Mouse (Mus musculus) 3T3-L1 (cell line): ENCODE data around the gene Aak1.

Experiments used
- DNase-seq: peaks from one replicate; pipeline ENCODE4 v3.0.0-alpha.2; 2015; ENCODE audit warnings: low read depth, low spot score

Gene Aak1

DNA sequence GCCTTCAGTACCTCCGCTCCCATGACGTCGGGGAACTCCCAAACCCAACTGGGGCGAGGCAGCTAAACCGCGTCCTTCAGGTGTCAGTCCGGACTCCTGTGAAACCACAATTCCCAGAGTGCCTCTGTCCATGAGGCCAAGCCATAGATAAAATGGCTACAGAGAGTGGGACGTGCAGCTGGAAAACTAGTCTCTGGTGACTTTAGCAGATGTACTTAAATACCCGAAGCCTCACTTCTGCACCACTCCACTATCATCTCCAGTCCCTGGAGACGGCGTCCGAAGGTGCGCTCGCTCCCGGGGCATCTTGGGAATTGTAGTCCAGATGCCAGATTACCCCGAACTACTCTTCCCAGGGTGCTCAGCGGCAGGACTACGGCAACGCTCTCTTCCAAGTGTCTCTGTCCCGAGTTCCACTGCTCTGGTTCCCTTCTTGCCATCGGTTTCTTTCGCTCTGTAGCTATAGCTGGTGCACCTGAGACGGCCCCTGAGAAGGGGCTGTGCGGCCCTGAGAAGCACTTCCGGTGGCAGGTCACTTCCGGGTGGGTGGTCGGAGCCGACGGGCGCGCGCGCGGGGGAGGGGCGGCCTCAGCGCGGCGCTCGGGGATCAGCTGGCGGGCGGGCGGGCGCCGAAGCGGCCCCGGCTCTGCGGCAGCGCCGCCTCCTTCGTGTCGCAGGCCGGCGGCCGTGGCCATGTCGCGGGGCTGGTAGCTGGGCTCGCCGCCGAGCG, at the start of gene Aak1:
Aak1 (plus strand) TSS at position 603 of the 730 bp plus-strand sequence.
- peak; percentile 90 for DNase-seq

DNA sequence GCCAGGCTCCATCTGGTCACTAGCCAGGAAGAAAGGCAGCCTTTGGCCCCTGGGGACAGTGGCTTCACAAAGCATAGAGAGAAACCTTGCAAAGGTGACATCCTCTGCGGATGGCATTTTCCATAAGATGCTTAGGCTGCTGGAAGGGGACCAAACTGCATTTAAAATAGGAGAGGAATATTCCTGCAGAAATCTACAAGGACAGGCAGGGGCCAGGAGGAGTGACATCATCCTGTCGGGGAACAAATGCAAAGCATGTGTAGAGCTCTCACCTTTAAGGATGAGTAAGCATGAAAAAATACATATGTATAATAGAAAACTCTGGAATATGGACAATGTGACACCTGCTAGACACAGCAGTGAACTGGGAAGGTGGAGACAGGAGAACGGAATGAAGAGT, 48.9 kb upstream of the Aak1 start:
- DNase-seq = no peak

DNA sequence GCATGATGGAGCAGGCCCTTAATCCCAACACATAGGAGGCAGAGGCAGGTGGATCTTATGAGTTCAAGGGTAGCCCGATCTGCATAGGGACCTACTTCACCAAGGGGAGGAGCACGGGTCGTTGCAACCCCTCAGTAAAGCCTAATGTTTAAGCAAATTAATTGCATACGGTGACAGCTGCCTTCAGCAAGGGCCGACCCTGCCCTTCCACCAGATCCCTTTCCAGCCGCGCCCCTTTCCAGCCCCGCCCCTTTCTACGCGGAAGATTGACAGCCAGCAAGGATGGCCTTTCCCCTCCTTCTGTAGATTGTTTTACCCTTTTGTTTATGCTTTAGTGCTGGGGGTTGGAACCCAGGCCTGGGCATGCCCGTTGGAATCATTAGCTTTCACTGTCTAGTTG, 47.9 kb upstream of the Aak1 start:
- no peak for DNase-seq

DNA sequence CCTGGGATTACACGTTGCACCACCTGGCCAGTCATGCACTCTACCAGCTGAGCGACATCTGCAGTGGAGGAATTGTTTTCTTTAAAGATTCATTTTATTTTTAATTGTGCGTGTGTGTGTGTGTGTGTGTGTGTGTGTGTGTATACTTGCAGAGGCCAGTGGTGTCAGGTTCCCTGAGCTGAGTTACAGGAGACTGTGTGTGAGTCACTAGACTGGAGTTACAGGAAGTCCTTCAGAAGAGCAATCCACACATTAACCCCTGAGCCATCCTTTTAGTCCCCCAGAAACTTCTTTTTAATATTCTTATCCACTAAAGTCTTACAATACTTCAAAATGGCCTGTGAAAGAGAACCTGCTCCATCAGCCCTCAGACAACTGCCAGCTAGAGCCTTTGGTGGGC, 44.7 kb upstream of the Aak1 start:
- DNase-seq = peak; percentile 64

DNA sequence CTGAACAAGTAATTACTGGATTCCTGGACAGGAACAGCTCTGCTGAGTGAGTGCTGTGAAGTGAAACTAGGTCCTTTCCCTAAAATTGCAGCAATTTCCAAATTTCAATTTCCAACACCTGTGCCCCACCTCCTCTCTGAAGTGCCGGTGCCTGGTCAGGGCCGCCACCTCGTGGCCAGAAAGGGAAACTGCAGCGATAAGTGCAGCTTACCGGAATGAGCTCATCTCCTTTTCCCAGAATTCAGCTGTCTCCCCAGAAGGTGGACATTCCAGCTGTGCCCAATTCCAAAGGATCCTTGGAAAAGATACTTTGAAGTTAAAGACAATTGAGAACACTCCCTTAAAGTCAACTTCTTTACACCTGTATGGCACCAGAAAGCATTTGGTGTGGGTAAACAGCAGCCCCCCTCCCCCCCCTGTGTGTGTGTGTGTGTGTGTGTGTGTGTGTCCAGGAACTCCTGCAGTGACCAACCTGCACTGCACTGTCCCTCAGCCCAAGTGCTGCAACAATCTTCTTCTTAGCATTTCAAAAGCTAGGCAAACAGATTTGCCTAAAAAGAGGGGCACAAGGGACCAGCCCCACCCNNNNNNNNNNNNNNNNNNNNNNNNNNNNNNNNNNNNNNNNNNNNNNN, 42.7 kb upstream of the Aak1 start:
- peak; percentile 86 for DNase-seq

DNA sequence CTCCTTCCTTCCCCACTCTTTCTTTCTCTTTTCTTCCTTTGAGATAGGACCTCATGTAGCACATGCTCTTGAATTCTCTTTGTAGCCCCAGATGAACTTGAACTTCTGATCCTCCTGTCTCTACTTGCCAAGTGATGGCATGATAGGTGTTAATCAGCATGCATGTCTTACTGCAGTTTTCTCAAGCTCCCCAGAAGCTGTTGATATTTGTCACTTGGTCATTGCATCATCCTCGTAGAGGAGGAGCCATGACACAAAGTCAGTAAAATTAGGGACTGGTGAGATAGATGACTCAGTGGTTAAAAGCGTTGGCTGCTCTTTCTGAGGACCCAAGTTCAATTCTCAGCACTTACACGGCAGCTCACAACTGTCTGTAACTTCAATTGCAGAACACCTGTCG, 36.4 kb upstream of the Aak1 start:
- no peak for DNase-seq

DNA sequence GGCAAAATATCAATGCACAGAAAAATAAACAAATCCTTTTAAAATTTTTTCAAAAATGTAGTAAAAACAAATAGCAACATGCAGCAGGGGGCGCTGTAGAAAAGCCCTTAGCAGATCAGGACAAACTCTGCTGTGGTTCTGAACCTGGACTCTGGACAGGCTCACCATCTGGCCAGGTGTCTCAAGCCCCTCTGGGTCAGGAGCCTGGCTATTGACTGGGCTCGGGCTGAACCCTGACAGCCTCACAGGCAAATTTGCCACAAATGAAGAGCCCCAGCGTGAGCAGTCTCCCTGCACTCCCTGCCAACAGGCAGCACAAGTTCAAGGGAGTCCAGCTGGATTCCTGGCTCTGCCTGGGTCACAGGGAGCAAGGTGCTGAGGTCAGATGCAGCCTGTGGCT, 36.0 kb upstream of the Aak1 start:
- peak; percentile 79 for DNase-seq

DNA sequence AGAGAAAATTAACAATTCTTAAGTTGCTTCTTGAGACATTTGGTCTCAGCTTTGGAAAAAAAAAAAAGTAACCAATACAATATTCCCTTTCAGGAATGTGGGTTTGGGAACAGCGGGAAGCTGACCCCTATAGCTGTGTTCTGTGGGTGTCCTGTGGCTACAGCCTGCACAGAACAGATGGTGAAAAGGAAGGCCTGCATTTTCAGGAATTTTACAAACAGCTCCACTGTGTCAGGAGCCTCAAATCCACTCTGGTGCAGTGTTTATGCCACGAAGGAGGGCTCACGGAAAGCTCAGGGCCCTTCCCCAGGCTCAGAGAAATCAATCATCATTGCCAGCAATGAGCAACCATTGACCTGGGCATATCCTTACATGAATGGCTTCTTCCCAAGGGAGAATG, 34.4 kb upstream of the Aak1 start:
- no peak for DNase-seq

DNA sequence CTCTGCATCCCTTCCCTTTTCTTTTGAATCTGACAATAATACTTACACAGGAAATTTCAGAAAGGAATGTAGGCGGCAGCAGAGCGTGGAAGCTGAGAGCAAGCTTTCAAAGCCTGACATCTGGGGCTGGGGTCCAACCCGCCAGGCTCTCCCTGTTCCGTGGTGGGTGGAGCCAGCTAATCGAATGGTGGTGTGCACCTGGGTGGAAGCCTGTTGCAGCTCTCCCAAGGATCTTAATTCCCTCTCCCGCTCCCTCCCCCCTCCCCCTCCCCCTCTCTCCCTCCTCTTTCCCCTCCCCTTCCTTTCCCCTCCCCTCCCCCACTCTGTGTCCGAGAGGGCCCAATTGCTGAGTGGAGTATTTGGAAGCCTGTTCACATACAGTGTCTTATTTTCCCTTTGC, 33.9 kb upstream of the Aak1 start:
- no peak for DNase-seq

DNA sequence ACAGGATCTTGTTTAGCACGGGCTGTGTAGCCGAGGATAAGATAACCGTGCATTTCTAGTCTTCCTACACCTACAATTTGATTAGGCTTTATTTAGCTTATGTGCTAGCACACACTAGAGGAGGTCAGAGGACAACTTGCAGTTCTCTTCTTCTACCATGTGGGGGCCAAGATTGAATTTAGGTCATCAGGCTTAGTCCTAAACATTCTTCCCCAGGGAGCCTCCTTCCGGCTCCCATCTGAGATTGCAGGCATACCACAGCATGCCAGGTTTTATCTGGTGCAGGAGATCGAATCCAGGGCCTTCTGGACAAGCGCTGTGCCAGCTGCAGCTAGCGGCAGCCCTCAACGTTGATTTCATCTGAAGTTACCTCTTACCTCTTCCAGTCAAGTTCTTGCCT, 32.7 kb upstream of the Aak1 start:
- peak; percentile 88 for DNase-seq

DNA sequence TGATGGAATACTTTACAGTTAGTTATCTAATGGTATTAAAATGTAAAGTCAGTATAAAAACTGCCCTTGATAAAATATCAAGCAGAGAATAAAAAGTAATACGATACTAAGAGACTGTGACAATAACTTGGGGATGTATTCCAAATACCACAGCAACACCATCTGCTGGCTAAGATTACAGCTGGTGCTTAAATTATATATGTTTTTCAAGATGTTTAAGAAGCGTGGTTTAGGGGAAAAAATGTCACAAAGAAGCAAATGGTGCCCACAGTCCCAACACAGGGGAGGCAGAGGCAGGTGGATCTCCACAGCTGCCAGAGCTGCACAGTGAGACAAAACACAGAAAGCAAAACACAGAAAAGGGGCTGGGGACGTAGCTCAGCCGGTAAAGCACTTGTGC, 30.4 kb upstream of the Aak1 start:
- DNase-seq = no peak

DNA sequence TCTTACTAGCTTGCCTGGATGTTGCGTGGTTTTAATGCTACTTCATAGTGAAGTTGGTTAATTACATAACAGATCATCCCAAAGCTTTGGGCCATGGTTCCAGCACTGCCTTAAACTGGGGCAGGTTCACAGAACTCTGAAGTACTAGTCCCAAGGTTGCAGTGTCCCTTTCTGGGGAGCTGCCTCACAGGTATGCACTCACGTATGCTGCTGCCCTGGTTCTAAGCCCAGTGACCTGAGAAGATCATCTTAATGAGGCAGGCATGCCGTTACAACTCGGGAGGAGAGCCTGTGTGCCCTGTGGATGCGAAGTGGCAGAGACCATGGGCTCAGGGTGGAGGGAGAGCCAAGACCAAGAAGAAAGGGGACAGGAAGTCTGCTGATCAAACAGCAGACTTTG, 29.4 kb upstream of the Aak1 start:
- no peak for DNase-seq

DNA sequence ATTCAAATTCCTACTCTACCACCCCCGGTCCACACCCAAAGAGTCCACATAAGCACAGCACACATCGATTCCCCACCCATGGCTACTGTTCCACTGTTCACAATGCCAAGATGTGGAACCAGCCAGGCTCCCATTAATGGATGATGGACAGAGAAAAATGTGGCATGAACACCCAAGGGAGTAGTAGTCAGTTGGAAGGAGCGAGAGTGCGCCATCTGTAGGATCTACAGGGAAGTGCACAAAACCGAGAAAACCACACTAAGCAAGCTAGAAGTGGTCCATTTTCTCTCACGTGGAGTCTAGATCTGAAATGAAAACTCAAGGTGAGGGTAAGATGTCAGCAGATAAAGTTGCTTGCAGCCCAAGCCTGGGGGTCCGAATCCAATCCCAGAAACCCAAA, 28.6 kb upstream of the Aak1 start:
- peak; percentile 63 for DNase-seq

DNA sequence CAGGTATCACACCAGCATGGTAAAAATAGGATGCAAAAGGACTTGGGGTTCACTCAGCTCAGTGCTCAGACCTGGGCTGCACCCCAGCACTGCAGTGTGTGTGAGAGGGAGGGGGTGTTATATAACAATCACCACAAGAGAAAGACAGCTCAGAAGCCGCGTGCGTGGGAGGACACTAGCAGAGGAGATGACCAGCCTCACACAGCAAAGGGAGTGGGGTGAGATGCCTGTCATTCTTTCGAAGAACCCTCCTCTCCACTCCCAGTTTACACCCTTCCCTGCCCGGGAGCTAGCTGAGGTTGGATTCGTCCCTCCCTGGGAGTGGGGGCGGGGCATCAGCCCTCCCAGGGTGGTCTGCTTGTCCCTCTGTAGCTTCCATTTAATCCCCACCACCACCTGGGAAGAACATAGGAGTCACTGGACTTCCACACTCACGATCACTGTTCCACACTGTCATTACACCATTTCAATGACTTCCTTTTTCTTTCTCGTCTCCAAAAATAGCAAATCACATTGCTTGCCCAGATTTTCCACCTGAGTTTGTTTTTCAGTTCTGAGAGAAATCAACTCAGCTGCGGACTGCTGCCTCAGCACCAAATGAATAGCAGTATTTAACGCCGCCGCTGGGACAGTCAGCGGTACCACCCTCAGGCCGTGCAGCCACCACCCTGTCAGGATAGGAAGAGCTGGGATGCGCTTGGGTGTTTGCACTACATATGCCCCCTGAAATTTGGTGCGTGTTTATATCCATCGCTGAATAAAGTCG, 26.8 kb upstream of the Aak1 start:
- DNase-seq = peak; percentile 48

DNA sequence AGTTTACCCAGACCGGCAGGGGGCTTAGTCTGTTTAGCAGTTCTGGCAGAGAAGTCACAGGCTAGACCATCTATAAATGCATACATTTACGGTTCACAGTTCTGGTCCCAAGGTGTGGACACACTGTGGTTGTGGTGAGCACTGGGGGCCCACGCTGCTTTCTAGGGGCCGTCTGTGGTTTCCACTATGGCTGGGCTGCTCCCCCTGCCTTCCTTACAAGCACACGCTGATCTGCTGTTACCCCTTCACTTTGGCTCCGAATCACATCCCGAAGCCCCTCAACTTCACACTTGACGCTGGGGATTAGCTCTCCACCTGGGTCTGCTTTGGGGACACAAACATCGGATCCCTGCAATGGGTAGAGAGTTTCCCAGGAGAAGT, 26.3 kb upstream of the Aak1 start:
- DNase-seq = no peak

DNA sequence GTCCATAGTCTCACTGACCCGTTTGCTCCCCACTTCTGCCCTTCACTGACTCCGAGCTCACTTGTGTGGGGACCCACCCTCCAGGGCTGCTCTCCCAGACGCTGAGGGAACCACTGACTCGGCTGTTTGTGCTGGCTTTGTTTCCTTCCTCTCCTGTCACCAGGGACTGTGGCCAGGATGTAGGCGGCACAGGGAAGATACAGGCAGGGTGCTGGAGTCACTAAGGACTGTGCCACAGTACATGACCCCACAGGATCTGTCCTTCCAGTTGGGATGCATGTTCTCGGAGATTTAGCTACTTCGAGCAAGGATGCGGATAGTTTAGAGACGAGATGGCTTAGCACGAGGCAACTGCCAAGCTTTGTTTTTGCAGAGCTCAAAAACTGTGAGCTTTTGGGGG, 25.5 kb upstream of the Aak1 start:
- DNase-seq = no peak

DNA sequence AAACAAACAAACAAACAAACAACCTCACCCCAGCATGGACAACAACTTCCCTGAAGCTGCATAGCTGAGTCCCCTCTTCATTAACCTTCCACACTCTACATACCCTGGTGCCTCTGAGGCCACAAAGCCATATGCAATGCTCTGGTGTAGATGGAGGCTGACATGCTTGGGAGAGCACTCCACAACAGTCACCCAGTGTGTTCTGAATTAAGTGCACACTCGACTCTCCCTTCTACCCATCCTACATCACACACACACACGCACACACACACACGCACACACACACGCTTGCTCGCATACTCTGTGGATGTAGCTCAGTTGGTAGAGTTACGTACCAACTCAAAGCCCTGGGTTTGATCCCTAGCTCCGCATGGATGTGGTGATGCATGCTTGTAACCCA, 24.9 kb upstream of the Aak1 start:
- DNase-seq = no peak

DNA sequence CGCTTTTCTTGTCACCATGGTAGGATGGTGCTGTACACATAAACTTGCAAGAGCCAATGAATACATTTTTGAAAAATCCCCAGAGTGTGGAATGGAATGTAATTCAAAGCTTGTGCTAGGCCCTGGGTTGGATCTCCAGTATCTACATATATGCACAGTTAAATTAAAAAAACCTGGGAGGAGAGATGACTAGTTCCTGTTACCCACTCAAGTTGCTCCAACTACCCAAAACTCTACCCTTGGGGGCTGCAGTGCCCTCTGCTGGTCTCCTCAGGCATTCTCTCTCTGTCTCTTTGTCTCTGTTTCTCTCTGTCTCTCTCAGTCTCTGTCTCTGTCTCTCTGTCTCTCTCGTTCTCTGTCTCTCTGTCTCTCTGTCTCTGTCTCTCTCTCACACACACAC, 21.9 kb upstream of the Aak1 start:
- DNase-seq = peak; percentile 59

DNA sequence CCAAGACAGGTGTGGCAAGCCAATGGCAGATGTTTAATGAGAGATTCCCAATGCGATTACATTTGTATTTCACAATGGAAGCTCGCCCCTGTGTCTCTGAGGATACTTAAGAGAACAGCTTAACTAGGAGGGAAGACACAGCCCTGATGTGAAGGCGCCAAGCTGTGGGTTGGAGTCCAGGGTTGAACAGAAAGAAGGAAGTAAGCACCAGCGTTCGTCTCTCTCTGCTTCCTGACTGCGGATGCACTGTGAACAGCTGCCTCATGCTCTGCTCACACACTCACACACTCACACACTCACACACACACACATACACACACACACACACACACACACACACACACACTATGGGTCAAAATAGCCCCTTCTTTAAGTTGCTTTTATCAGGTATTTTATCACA, 19.5 kb upstream of the Aak1 start:
- DNase-seq = no peak

DNA sequence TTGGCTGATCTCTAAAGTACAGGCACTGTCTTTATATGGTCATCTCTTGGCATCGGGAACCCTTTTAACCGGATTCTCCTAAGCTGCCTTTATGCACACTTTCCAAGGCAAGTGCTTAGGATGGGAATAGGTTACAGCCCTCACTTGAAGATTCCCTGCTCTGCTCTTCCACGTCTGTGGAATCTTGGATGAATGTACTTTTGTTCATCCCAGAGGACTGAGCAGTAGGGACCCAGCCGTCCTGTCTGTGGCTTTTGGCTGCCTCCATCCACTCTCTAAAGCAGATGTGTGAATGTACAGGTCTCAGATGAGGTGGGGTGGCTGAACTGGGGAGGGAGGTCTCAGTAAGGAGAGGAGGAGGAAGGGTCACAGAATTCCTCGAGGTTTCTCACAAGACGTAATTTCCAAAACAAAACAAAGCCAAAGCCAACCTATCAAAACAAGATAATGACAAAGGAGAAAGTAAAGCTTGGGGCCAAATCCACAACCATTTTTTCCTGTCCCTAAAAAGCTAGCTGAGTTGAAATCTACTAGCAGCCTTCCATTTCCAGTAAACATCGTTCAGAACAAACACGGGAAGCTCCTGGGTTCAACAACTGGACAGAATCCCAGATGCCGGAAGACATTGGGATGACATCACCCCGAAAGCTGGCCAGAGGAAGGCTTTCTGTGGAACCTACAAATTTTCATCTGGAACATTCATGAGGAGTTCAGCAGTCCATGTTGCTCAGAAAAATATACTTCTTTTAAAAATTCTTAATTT, 18.4 kb upstream of the Aak1 start:
- DNase-seq = peak; percentile 56

DNA sequence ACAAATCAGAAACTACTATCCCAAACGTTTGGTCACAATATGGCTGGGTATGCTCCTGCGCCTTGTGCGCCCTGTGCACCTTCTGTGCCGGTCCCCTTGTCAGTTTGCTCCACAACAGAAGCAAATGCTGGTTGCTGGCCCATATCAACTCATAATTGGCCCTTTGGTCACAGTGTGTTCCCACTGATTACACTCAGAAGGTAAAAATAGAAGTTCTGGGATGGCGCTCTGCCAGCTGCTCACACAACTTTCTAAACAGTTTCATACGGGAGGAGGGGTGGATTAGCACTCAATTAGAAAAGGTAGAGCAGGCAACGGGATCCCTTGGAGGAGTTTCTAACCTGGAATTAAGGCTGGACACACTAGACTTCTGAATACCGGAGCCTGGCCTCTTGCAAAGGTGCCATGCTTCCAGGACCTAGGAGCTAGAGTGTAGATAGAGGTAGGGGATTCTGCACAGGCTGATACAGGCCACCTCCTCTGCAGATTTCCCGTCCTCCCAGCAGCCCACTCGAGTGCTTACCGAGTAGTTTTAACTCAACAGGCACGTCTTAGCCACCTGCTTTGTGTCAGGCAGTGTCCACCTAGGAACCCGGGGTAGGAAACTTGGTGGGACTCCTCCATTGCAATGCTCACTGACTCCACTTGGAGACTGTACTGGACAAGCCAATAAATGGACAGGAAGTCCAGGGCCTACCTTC, 16.4 kb upstream of the Aak1 start:
- DNase-seq = no peak

DNA sequence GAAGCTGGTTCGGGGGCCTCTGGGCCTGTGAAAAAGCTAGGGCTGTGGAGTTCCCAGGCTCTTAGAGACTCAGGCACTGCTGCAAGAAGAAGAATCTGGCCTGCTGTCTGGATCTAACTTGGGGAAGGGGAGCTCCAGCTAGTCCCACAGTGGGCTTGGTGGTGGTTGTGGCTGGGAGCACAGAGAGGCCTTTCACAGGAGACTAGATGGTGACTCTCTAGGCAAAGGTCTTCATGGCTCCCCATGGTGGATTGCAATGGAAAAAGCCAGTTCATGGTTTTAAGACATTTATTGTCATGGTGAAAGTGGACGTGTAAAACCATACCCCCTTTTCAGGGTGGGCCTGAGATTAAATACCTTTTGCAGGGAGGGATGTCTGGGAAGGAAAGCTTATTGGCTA, 10.2 kb upstream of the Aak1 start:
- no peak for DNase-seq
